Mouse (Mus musculus): ENCODE results near the gene Ppp1r9a. TPM values are rescaled to one million over a fixed set of nuclear protein-coding genes. Genes with fewer than 3 reads are reported as not detected.

Gene Ppp1r9a
- 1 to 10 TPM; 5.0 to 5.1 TPM for total RNA-seq (2023)

GRCm38 (mm10) chr6:4902674-4903324 is at the start of gene Ppp1r9a:
Ppp1r9a (plus strand) TSS chr6:4902917.

DNA sequence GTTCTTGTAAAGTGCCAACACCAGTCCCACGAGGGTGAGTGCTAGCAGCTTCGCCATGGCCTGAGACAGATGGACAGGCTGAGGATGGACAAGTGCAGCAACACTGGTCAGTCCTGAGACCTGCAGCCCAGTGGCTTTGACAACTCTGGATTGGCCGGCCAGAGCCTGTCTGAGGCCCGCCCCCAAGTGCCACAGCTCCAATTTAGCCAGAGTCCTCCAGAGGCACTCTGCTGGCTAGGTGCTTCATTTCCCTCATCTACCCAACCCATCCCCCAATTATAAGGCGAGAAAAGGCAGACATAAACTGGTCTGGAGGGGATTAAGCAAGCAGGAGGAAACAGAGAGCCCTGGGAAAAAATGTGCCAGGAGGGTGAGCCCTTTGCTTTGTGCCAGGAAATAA is 291.0 kb downstream of the Ppp1r9a start, which contains the start of gene Pon1:
Gene Pon1, minus strand, starts transcription at position 254 of the 400 bp plus-strand sequence.

Other genes starting within 250 kb of the Ppp1r9a start
- gene Sgce, start 155.7 kb upstream of the Ppp1r9a start, total RNA-seq (2023) = under 1 TPM; 0.22 to 0.40 TPM
- under 1 TPM; 0.09 TPM for gene Peg10, start 155.6 kb upstream of the Ppp1r9a start, total RNA-seq (2023)